In genomic region chr4:53158634-53159033, GRCm38 (mm10) we compare ENCODE assay signal across 7 mouse cellular contexts. TPM values are rescaled to one million over a fixed set of nuclear protein-coding genes. Genes with fewer than 3 reads are reported as not detected.
A peak's percentile ranks its signal among the peaks of the same experiment; 100 is the strongest.
DNase-seq lines count a peak whose midpoint lies in the region; ATAC-seq and TF ChIP-seq lines count a peak whose summit lies in the region.

No protein-coding gene starts in this region.

- peak overlapping the region; percentile 62 for H3K9ac ChIP-seq in embryonic facial prominence, embryonic 14.5 days (ENCODE audit: low read depth, low read length)
- peak overlapping the region; percentile 72 for H3K9ac ChIP-seq in limb, embryonic 14.5 days (ENCODE audit: low read depth, low read length, severe bottlenecking)
- H3K9ac ChIP-seq in midbrain, embryonic 16.5 days (ENCODE audit: low read depth, low read length): peak overlapping the region; percentile 60

- peak overlapping the region; percentile 57 for H3K4me2 ChIP-seq in embryonic facial prominence, embryonic 14.5 days (ENCODE audit: low read depth, low read length)
- H3K4me2 ChIP-seq in limb, embryonic 14.5 days (replicated peaks; ENCODE audit: low read depth, low read length, severe bottlenecking): peak overlapping the region; percentile 82
- H3K4me2 ChIP-seq in midbrain, embryonic 16.5 days (ENCODE audit: low read length): peak overlapping the region; percentile 91

- DNase-seq in adrenal gland, postnatal 36 days: peak; percentile 93 to 98
- DNase-seq in embryonic facial prominence, embryonic 14.5 days (ENCODE audit: low spot score): peak; percentile 58
- DNase-seq in heart, adult 8-10 months (ENCODE audit: low spot score): peak; percentile 83
- DNase-seq in kidney, adult 9 months: peak; percentile 93
- DNase-seq in limb, embryonic 14.5 days (ENCODE audit: low spot score): peak; percentile 32
- peak; percentile 70 to 92 for DNase-seq in spleen, adult 2 months (ENCODE audit: low read depth in 1 of 2, low spot score in 2 of 2)

- H3K4me3 ChIP-seq in embryonic facial prominence, embryonic 14.5 days (ENCODE audit: low read depth, low read length): peak overlapping the region; percentile 55
- peak overlapping the region; percentile 58 for H3K4me3 ChIP-seq in limb, embryonic 14.5 days (replicated peaks; ENCODE audit: low read length)
- H3K4me3 ChIP-seq in midbrain, embryonic 16.5 days (ENCODE audit: low read depth, low read length): peak overlapping the region; percentile 66
- peak overlapping the region; percentile 70 for H3K4me3 ChIP-seq in spleen, adult 2 months (ENCODE audit: extremely low read depth, insufficient read depth, insufficient read length)

- TF ChIP-seq POLR2A in limb, embryonic 14.5 days (IDR thresholded peaks at IDR 0.05; ENCODE audit: borderline replicate concordance, extremely low read depth, insufficient read depth, insufficient read length): no peak
- TF ChIP-seq POLR2A in spleen, adult 2 months (IDR thresholded peaks at IDR 0.05; ENCODE audit: low read depth, low read length): no peak

- no peaks in the 10 kb centered on the region for H3K9me3 ChIP-seq in embryonic facial prominence, embryonic 14.5 days (ENCODE audit: control insufficient read depth, low read length)
- H3K9me3 ChIP-seq in limb, embryonic 14.5 days (ENCODE audit: control insufficient read depth, low read length): no peaks in the 10 kb centered on the region
- no peaks in the 10 kb centered on the region for H3K9me3 ChIP-seq in midbrain, embryonic 16.5 days (replicated peaks; ENCODE audit: control insufficient read depth, low read length, poor library complexity, severe bottlenecking)

- WGBS in embryonic facial prominence, embryonic 14.5 days: 1% methylated on average over 12 of the region's 18 CpGs
- WGBS in limb, embryonic 14.5 days: under 1% methylated on average over 18 of the region's 18 CpGs
- 2% methylated on average over 18 of the region's 18 CpGs for WGBS in midbrain, embryonic 16.5 days
- under 1% methylated on average over 18 of the region's 18 CpGs for WGBS in spleen, adult 2 months

- H3K27me3 ChIP-seq in embryonic facial prominence, embryonic 14.5 days (replicated peaks; ENCODE audit: control insufficient read depth, insufficient read depth, low read length): no peaks in the 10 kb centered on the region
- H3K27me3 ChIP-seq in limb, embryonic 14.5 days (ENCODE audit: control insufficient read depth, insufficient read depth, low read length): no peaks in the 10 kb centered on the region
- H3K27me3 ChIP-seq in midbrain, embryonic 16.5 days (ENCODE audit: control insufficient read depth, insufficient read depth, low read depth, low read length): no peaks in the 10 kb centered on the region
- H3K27me3 ChIP-seq in spleen, adult 2 months (ENCODE audit: control insufficient read depth, insufficient read depth, low read length): no peaks in the 10 kb centered on the region

- TF ChIP-seq CTCF in spleen, adult 2 months (IDR thresholded peaks at IDR 0.05; ENCODE audit: extremely low read depth, insufficient read depth, insufficient read length, insufficient replicate concordance): peak; percentile 88

- H3K4me1 ChIP-seq in embryonic facial prominence, embryonic 14.5 days (ENCODE audit: control insufficient read depth, insufficient read depth, low read length): peaks cover 8% of the 10 kb centered on the region; the same call in 1 of the 2 replicates
- H3K4me1 ChIP-seq in limb, embryonic 14.5 days (ENCODE audit: control insufficient read depth, insufficient read depth, low read length): peaks cover 10% of the 10 kb centered on the region
- peaks cover 13% of the 10 kb centered on the region for H3K4me1 ChIP-seq in midbrain, embryonic 16.5 days (ENCODE audit: control insufficient read depth, insufficient read depth, low read length)
- peaks cover 12% of the 10 kb centered on the region for H3K4me1 ChIP-seq in spleen, adult 2 months (ENCODE audit: control insufficient read depth, insufficient read depth, insufficient read length)

- peak overlapping the region; percentile 78 for H3K27ac ChIP-seq in embryonic facial prominence, embryonic 14.5 days (replicated peaks; ENCODE audit: low read depth, low read length)
- H3K27ac ChIP-seq in limb, embryonic 14.5 days (replicated peaks; ENCODE audit: low read depth, low read length): no peak overlapping the region; the same call in 1 of the 2 replicates
- peak overlapping the region; percentile 57; the same call in 1 of the 2 replicates for H3K27ac ChIP-seq in midbrain, embryonic 16.5 days (ENCODE audit: low read length)
- peak overlapping the region; percentile 79 for H3K27ac ChIP-seq in spleen, adult 2 months (ENCODE audit: insufficient read depth, low read length)

- peak; percentile 68 for ATAC-seq in embryonic facial prominence, embryonic 14.5 days (ENCODE audit: low read depth)
- peak; percentile 43; the same call in 1 of the 2 replicates for ATAC-seq in limb, embryonic 14.5 days (ENCODE audit: low FRiP score, low read depth)
- ATAC-seq in midbrain, embryonic 16.5 days: peak; percentile 49; the same call in 1 of the 2 replicates

- no peaks in the 10 kb centered on the region for H3K36me3 ChIP-seq in embryonic facial prominence, embryonic 14.5 days (ENCODE audit: control insufficient read depth, insufficient read depth, low read length)
- no peaks in the 10 kb centered on the region for H3K36me3 ChIP-seq in limb, embryonic 14.5 days (ENCODE audit: control insufficient read depth, insufficient read depth, low read length)
- H3K36me3 ChIP-seq in midbrain, embryonic 16.5 days (ENCODE audit: control insufficient read depth, insufficient read depth, low read length): no peaks in the 10 kb centered on the region
- no peaks in the 10 kb centered on the region for H3K36me3 ChIP-seq in spleen, adult 2 months (ENCODE audit: control insufficient read depth, insufficient read depth, low read length)

RNA-seq across cellular contexts. Expression of gene Abca1, which starts 1.1 kb away (rescaled TPM):
- 100 to 1,000 TPM; 148 to 154 TPM for total RNA-seq in adrenal gland, postnatal 36 days (2021)
- 13.7 and 16.4 TPM in 2 replicates for polyA plus RNA-seq in embryonic facial prominence, embryonic 14.5 days (2014; fragmentation: Nextera tagmentation; extraction: Ambion mirVana)
- total RNA-seq in heart, adult 8-10 months (2022): 10 to 100 TPM; 13.6 to 22.8 (median 16.8) TPM
- 9.0 and 10.3 TPM in 2 replicates for polyA plus RNA-seq in limb, embryonic 14.5 days (2012; rRNA removed)
- 12.3 and 14.5 TPM in 2 replicates for polyA plus RNA-seq in limb, embryonic 14.5 days (2014; fragmentation: Nextera tagmentation; extraction: Ambion mirVana)
- 9.3 and 9.9 TPM in 2 replicates for polyA plus RNA-seq in midbrain, embryonic 16.5 days (2015; fragmentation: Nextera tagmentation; extraction: Ambion mirVana)
- 6.8 and 7.6 TPM in 2 replicates for polyA plus RNA-seq in spleen, adult 2 months (2012; rRNA removed)

Comparison
In these comparisons a context has a peak if more than half of its experiments do, and no peak if none do; other contexts are left out.
1. DNase-seq: peak in every context shown above with its lines; median percentile 96 in adrenal gland, postnatal 36 days; 93 in kidney, adult 9 months; 83 in heart, adult 8-10 months; 81 in spleen, adult 2 months; 58 in embryonic facial prominence, embryonic 14.5 days; 32 in limb, embryonic 14.5 days.